Comparison of ENCODE assay signal across 29 mouse cellular contexts in the genomic region with DNA sequence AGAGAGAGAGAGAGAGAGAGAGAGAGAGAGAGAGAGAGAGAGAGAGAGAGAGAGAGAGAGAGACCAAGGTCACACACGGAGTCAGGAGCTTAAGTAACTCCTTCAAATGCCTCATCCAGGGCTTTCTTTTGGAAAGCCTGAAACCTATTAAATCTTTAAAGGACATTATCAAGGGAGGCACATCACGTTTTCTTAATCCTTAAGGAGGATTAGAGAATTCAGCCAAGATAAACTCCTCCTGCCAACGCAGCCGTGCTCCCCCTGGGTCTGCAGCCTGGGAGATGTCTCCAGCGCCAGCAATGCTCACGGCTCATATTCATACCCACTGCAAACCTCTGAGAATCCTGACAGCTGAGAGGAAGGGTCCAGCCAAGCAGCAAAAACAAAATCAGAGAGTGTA. TPM values are rescaled to one million over a fixed set of nuclear protein-coding genes. Genes with fewer than 3 reads are reported as not detected.
A peak's percentile ranks its signal among the peaks of the same experiment; 100 is the strongest.
DNase-seq lines count a peak whose midpoint lies in the region; ATAC-seq and TF ChIP-seq lines count a peak whose summit lies in the region.
"Had no signal": no experiment of that assay in that cellular context is flagged by ENCODE, and none has a peak within 500 bp of the region (broad histone marks: within the 10 kb centered on the region; RNA-seq: fewer than 3 reads in every experiment).

No protein-coding gene starts in this region.

- no peak overlapping the region for H3K4me3 ChIP-seq in forebrain, embryonic 15.5 days
- H3K4me3 ChIP-seq in forebrain, embryonic 13.5 days = no peak overlapping the region
- no peak overlapping the region for H3K4me3 ChIP-seq in midbrain, embryonic 13.5 days (replicated peaks)
- no peak overlapping the region for H3K4me3 ChIP-seq in midbrain, embryonic 10.5 days
- H3K4me3 ChIP-seq in midbrain, postnatal 0 days (ENCODE audit: low read depth, low read length) = no peak overlapping the region
- H3K4me3 ChIP-seq: embryonic facial prominence, embryonic 10.5 days; embryonic facial prominence, embryonic 13.5 days; erythroblast, embryonic 14.5 days; forebrain, embryonic 12.5 days; heart, embryonic 12.5 days; heart, embryonic 15.5 days; hindbrain, embryonic 10.5 days had no signal

- H3K27ac ChIP-seq in forebrain, embryonic 15.5 days (replicated peaks) = peak overlapping the region; percentile 47; the same call in 1 of the 2 replicates
- no peak overlapping the region for H3K27ac ChIP-seq in forebrain, embryonic 13.5 days
- peak overlapping the region; percentile 53 for H3K27ac ChIP-seq in midbrain, embryonic 13.5 days
- H3K27ac ChIP-seq in midbrain, embryonic 10.5 days (replicated peaks) = no peak overlapping the region
- H3K27ac ChIP-seq in midbrain, postnatal 0 days (ENCODE audit: low read depth, low read length) = peak overlapping the region; percentile 51
- H3K27ac ChIP-seq: embryonic facial prominence, embryonic 10.5 days; embryonic facial prominence, embryonic 13.5 days; forebrain, embryonic 12.5 days; heart, embryonic 15.5 days; hindbrain, embryonic 10.5 days; hindbrain, embryonic 14.5 days had no signal

- H3K27me3 ChIP-seq in forebrain, embryonic 15.5 days = no peaks in the 10 kb centered on the region
- no peaks in the 10 kb centered on the region for H3K27me3 ChIP-seq in forebrain, embryonic 13.5 days
- no peaks in the 10 kb centered on the region; the same call in 1 of the 2 replicates for H3K27me3 ChIP-seq in midbrain, embryonic 13.5 days
- H3K27me3 ChIP-seq in midbrain, embryonic 10.5 days (ENCODE audit: low read depth, poor library complexity, severe bottlenecking) = peaks cover 8% of the 10 kb centered on the region; the same call in 1 of the 2 replicates
- no peaks in the 10 kb centered on the region for H3K27me3 ChIP-seq in midbrain, postnatal 0 days (ENCODE audit: insufficient read depth, low read length)
- H3K27me3 ChIP-seq: embryonic facial prominence, embryonic 13.5 days; forebrain, embryonic 12.5 days had no signal

- H3K9me3 ChIP-seq in forebrain, embryonic 15.5 days = no peaks in the 10 kb centered on the region
- no peaks in the 10 kb centered on the region for H3K9me3 ChIP-seq in forebrain, embryonic 13.5 days (replicated peaks)
- no peaks in the 10 kb centered on the region for H3K9me3 ChIP-seq in midbrain, embryonic 13.5 days
- no peaks in the 10 kb centered on the region for H3K9me3 ChIP-seq in midbrain, embryonic 10.5 days (replicated peaks)
- no peaks in the 10 kb centered on the region for H3K9me3 ChIP-seq in midbrain, postnatal 0 days (ENCODE audit: low read length)
- H3K9me3 ChIP-seq: embryonic facial prominence, embryonic 10.5 days; embryonic facial prominence, embryonic 13.5 days; forebrain, embryonic 12.5 days; heart, embryonic 15.5 days; hindbrain, embryonic 10.5 days had no signal

- H3K9ac ChIP-seq in forebrain, embryonic 15.5 days (replicated peaks) = no peak overlapping the region
- no peak overlapping the region for H3K9ac ChIP-seq in forebrain, embryonic 13.5 days
- no peak overlapping the region for H3K9ac ChIP-seq in midbrain, embryonic 13.5 days (replicated peaks)
- no peak overlapping the region for H3K9ac ChIP-seq in midbrain, postnatal 0 days (replicated peaks; ENCODE audit: low read length, poor library complexity, severe bottlenecking)
- H3K9ac ChIP-seq: embryonic facial prominence, embryonic 13.5 days; forebrain, embryonic 12.5 days; forebrain, postnatal 0 days; heart, embryonic 12.5 days; heart, embryonic 15.5 days; hindbrain, embryonic 14.5 days had no signal

- 22% methylated on average over 6 of the region's 6 CpGs for whole genome bisulfite sequencing in forebrain, embryonic 15.5 days
- WGBS in forebrain, embryonic 13.5 days = 27% methylated on average over 6 of the region's 6 CpGs
- WGBS in midbrain, embryonic 13.5 days = 16% methylated on average over 6 of the region's 6 CpGs
- 27% methylated on average over 6 of the region's 6 CpGs for WGBS in midbrain, embryonic 10.5 days
- 17% methylated on average over 6 of the region's 6 CpGs for WGBS in midbrain, postnatal 0 days

- H3K4me1 ChIP-seq in forebrain, embryonic 15.5 days = peaks cover 20% of the 10 kb centered on the region
- H3K4me1 ChIP-seq in forebrain, embryonic 13.5 days = peaks cover 14% of the 10 kb centered on the region
- H3K4me1 ChIP-seq in midbrain, embryonic 13.5 days (replicated peaks) = peaks cover 25% of the 10 kb centered on the region
- H3K4me1 ChIP-seq in midbrain, embryonic 10.5 days = peaks cover 26% of the 10 kb centered on the region
- H3K4me1 ChIP-seq in midbrain, postnatal 0 days (ENCODE audit: insufficient read depth, low read length) = 0 out of 2 replicates have a peak, but pooled peaks cover 4% of the 10 kb centered on the region
- H3K4me1 ChIP-seq: embryonic facial prominence, embryonic 10.5 days; embryonic facial prominence, embryonic 13.5 days; heart, embryonic 12.5 days; heart, embryonic 15.5 days had no signal

- no peak for DNase-seq in midbrain, embryonic 10.5 days (ENCODE audit: low spot score)
- peak; percentile 19 for DNase-seq in midbrain, postnatal 0 days (ENCODE audit: low spot score)
- DNase-seq in retina, postnatal 7 days (ENCODE audit: low read depth, low spot score) = peak; percentile 39
- DNase-seq in adrenal gland, postnatal 14 days = no peak
- DNase-seq: adrenal gland, adult 8-10 months; adrenal gland, postnatal 36 days; cerebellum, adult 11 months; cerebellum, adult 2 months; cerebellum, adult 9-11 months; cerebellum, postnatal 36 days; embryo, embryonic 11 days; forebrain, postnatal 0 days; gastrocnemius, postnatal 25 days; heart, adult 18-20 months; heart, postnatal 10 days; heart, postnatal 36 days had no signal

- H3K4me2 ChIP-seq in forebrain, embryonic 15.5 days (replicated peaks) = no peak overlapping the region
- no peak overlapping the region for H3K4me2 ChIP-seq in forebrain, embryonic 13.5 days
- no peak overlapping the region for H3K4me2 ChIP-seq in midbrain, embryonic 13.5 days (replicated peaks)
- no peak overlapping the region for H3K4me2 ChIP-seq in midbrain, postnatal 0 days (ENCODE audit: low read depth, low read length, poor library complexity, severe bottlenecking)
- H3K4me2 ChIP-seq: embryonic facial prominence, embryonic 13.5 days; forebrain, embryonic 12.5 days; heart, embryonic 12.5 days; heart, embryonic 15.5 days; hindbrain, embryonic 14.5 days had no signal

- H3K36me3 ChIP-seq in forebrain, embryonic 15.5 days = no peaks in the 10 kb centered on the region
- H3K36me3 ChIP-seq in forebrain, embryonic 13.5 days (ENCODE audit: poor library complexity, severe bottlenecking) = no peaks in the 10 kb centered on the region
- no peaks in the 10 kb centered on the region for H3K36me3 ChIP-seq in midbrain, embryonic 13.5 days
- no peaks in the 10 kb centered on the region for H3K36me3 ChIP-seq in midbrain, embryonic 10.5 days
- no peaks in the 10 kb centered on the region for H3K36me3 ChIP-seq in midbrain, postnatal 0 days (ENCODE audit: insufficient read depth, low read length)
- H3K36me3 ChIP-seq: embryonic facial prominence, embryonic 10.5 days; embryonic facial prominence, embryonic 13.5 days; forebrain, embryonic 12.5 days; heart, embryonic 12.5 days; heart, embryonic 15.5 days; hindbrain, embryonic 10.5 days had no signal

- no peak for TF ChIP-seq CTCF in midbrain, postnatal 0 days (IDR thresholded peaks at IDR 0.05)

- ATAC-seq in forebrain, embryonic 15.5 days (replicated peaks) = no peak
- ATAC-seq in forebrain, embryonic 13.5 days = no peak
- ATAC-seq in midbrain, embryonic 13.5 days = peak; percentile 46; the same call in 1 of the 2 replicates
- no peak for ATAC-seq in midbrain, postnatal 0 days (ENCODE audit: low FRiP score)
- no peak for ATAC-seq in megakaryocyte, adult 5-6 weeks (ENCODE audit: poor library complexity, severe bottlenecking)
- ATAC-seq: activated CD4-positive, CD25-positive, alpha-beta regulatory T cell, adult 4 months; forebrain, postnatal 0 days had no signal

RNA-seq across cellular contexts. Expression of gene Slc29a4, which starts 3.4 kb away (rescaled TPM):
- polyA plus RNA-seq in forebrain, embryonic 15.5 days (2015; fragmentation: Nextera tagmentation; extraction: Ambion mirVana) = 82.8 and 85.4 TPM in 2 replicates
- 50.9 and 54.0 TPM in 2 replicates for polyA plus RNA-seq in forebrain, embryonic 13.5 days (2015; fragmentation: Nextera tagmentation; extraction: Ambion mirVana)
- polyA plus RNA-seq in midbrain, embryonic 13.5 days (2015; fragmentation: Nextera tagmentation; extraction: Ambion mirVana) = 61.9 and 70.6 TPM in 2 replicates
- 22.8 and 32.6 TPM in 2 replicates for polyA plus RNA-seq in midbrain, embryonic 10.5 days (2016; fragmentation: Nextera tagmentation; extraction: Ambion mirVana)
- 59.8 and 67.1 TPM in 2 replicates for total RNA-seq in midbrain, postnatal 0 days (2014; rRNA removed)
- polyA plus RNA-seq in midbrain, postnatal 0 days (2015; fragmentation: Nextera tagmentation; extraction: Ambion mirVana) = 67.4 and 67.6 TPM in 2 replicates
- not detected in 2 replicates for total RNA-seq in megakaryocyte, adult 5-6 weeks (2015)
- not detected in 2 replicates for total RNA-seq in megakaryocyte, adult 5-6 weeks (2017)
- 19.5 and 22.6 TPM in 2 replicates for total RNA-seq in adrenal gland, postnatal 14 days (2021)
- polyA plus RNA-seq: erythroblast, embryonic 14.5 days had no signal

Comparison
In these comparisons a context has a peak if more than half of its experiments do, and no peak if none do; other contexts are left out.
1. H3K27ac ChIP-seq: peak in forebrain, embryonic 15.5 days (single experiment), midbrain, embryonic 13.5 days (single experiment) and midbrain, postnatal 0 days (single experiment); none in forebrain, embryonic 13.5 days (single experiment) and midbrain, embryonic 10.5 days (single experiment).
2. DNase-seq: peak in midbrain, postnatal 0 days (single experiment) and retina, postnatal 7 days (single experiment); none in midbrain, embryonic 10.5 days (single experiment) and adrenal gland, postnatal 14 days (single experiment).